Mouse (Mus musculus) G1E (cell line): ENCODE data around the gene Plb1.

Source experiments
- CTCF ChIP-seq: IDR thresholded peaks from 2 replicates; pipeline ENCODE4 v1.5.1; 2012; ENCODE audit warnings: low read depth, low read length, inconsistent platforms, mixed read lengths
- GATA1 ChIP-seq: IDR thresholded peaks from 2 replicates; pipeline ENCODE4 v1.6.1; 2012; ENCODE audit warnings: borderline replicate concordance, low read length, inconsistent platforms, mixed read lengths
- POLR2AphosphoS5 ChIP-seq: IDR thresholded peaks from 2 replicates; pipeline ENCODE4 v1.6.1; 2012; ENCODE audit warnings: low read depth, low read length, inconsistent platforms; ENCODE audit not compliant: insufficient replicate concordance
- TAL1 ChIP-seq: conservative IDR thresholded peaks from 2 replicates; pipeline ENCODE4 v1.6.1; 2012; ENCODE audit warnings: low read depth, low read length, inconsistent platforms, mixed read lengths

- TF ChIP-seq CTCF (no peak), TAL1 (no peak), GATA1 (no peak), POLR2AphosphoS5 (no peak)
Observed at GRCm38 (mm10) chr5:32338339-32338738, 105.8 kb downstream of the Plb1 start.
